Mouse (Mus musculus): ENCODE measurements at regions not wholly inside any gene's neighbourhood (a gene's known extent, or its start where the extent isn't known, plus 50 kb on each side); places are given as distances from the start of the nearest gene placed in this dataset.

- no peaks in the 10 kb centered on the region for H3K9me3 ChIP-seq (replicated peaks)
- no peak overlapping the region for H3K4me2 ChIP-seq
- H3K4me3 ChIP-seq: no peak overlapping the region
- no peak overlapping the region for H3K9ac ChIP-seq
- ATAC-seq: no peak
- no peaks in the 10 kb centered on the region for H3K4me1 ChIP-seq
- H3K27me3 ChIP-seq: no peaks in the 10 kb centered on the region
- no peak overlapping the region for H3K27ac ChIP-seq
- 84% methylated on average over 10 of the region's 10 CpGs for WGBS
- H3K36me3 ChIP-seq (ENCODE audit: poor library complexity, severe bottlenecking): no peaks in the 10 kb centered on the region
Observed at GRCm38 (mm10) chr8:15468540-15469476, 422.9 kb upstream of the BB014433 start.

DNA sequence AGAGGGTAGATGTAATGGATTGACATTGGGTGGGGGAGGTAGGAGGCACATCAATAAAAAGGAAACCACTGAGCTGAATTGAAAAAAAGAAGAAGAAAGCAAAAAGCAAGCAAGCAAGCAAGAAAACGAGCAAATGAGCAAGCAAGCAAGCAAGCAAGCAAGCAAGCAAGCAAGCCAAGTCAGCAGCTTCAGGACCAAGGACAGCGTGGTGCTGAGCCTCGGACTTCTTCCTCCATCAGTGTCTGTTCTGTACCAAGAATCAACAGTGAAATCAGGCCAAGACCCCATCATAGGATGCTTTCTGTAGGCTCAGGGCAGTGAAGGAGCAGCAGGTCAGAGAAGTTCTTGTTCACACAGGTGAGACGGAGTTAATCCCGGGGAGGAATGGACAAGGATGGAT lies 392.7 kb upstream of the BB014433 start:
- H3K27me3 ChIP-seq: no peaks in the 10 kb centered on the region
- no peak overlapping the region for H3K4me2 ChIP-seq
- no peak for ATAC-seq
- no peaks in the 10 kb centered on the region for H3K9me3 ChIP-seq (replicated peaks)
- H3K27ac ChIP-seq: no peak overlapping the region
- H3K4me3 ChIP-seq: no peak overlapping the region
- H3K4me1 ChIP-seq: no peaks in the 10 kb centered on the region
- 52% methylated on average over 5 of the region's 5 CpGs for WGBS
- no peak overlapping the region for H3K9ac ChIP-seq
- H3K36me3 ChIP-seq (ENCODE audit: poor library complexity, severe bottlenecking): no peaks in the 10 kb centered on the region

DNA sequence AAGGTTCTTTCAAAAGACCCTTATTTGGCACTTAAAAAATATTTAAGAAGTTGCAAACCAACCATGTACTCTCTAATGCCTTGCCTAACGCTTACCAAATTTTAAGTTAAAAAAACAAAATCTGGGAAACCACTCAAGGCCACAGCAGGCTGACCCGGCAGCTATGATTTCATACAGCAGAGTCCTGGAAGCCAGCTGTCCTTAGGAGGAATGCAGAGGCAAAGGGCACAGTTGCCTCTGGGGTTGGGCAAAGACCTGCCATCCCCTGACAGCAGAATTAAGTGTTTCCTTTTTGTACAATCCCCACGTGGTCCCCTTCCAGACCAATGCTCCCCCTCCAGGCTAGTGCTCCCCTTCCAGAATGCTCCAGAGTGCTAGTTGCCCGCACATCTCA lies 348.8 kb upstream of the BB014433 start:
- H3K27me3 ChIP-seq: no peaks in the 10 kb centered on the region
- H3K9me3 ChIP-seq (replicated peaks): no peaks in the 10 kb centered on the region
- no peak overlapping the region for H3K4me3 ChIP-seq
- no peak overlapping the region for H3K9ac ChIP-seq
- WGBS: 51% methylated on average over 4 of the region's 4 CpGs
- no peaks in the 10 kb centered on the region for H3K36me3 ChIP-seq (ENCODE audit: poor library complexity, severe bottlenecking)
- no peak for ATAC-seq
- H3K27ac ChIP-seq: peak overlapping the region; percentile 51; the same call in 1 of the 2 replicates
- peaks cover 4% of the 10 kb centered on the region; the same call in 1 of the 2 replicates for H3K4me1 ChIP-seq
- H3K4me2 ChIP-seq: no peak overlapping the region

DNA sequence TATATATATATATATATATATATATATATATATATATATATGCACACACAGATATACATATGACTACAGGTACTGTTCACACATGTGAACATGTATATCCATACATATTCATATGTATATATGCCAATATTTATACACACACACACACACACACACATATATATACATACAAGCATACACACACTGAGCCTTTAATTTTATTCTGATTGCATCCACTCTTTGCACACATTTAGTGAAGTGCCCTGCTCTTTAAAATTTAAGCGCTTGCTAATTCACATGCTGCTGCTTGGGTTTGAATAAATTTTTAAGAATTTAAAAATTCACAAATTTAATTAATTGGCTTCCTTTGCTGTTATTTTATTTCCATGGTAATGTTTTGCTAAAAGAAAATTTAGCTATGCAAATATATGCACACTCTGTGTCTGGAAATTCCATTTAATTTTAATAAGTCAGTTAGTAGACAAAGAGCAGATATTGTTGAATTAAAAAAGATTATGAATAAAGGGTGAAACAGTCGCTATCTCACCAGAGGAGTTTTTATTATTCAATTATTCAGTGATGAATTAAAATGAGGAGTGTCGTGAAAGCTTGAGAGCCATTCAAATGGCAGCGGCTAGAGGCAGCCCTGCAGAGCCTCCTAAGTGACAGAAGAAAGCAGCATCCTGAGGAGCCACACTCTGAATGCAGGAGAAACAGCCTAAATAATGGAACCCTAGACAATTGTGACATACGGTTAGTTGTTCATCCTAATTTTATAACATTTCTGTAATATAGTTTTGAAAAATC lies 348.3 kb upstream of the BB014433 start:
- H3K9ac ChIP-seq: no peak overlapping the region
- peak; percentile 81 for ATAC-seq
- H3K4me1 ChIP-seq: peaks cover 4% of the 10 kb centered on the region; the same call in 1 of the 2 replicates
- H3K36me3 ChIP-seq (ENCODE audit: poor library complexity, severe bottlenecking): no peaks in the 10 kb centered on the region
- no peaks in the 10 kb centered on the region for H3K9me3 ChIP-seq (replicated peaks)
- no peak overlapping the region for H3K4me3 ChIP-seq
- no peak overlapping the region for H3K4me2 ChIP-seq
- WGBS: 34% methylated on average over 5 of the region's 5 CpGs
- H3K27ac ChIP-seq: no peak overlapping the region
- no peaks in the 10 kb centered on the region for H3K27me3 ChIP-seq

GRCm38 (mm10) chr8:15392056-15392455 lies 346.2 kb upstream of the BB014433 start:
- no peak overlapping the region for H3K27ac ChIP-seq
- no peaks in the 10 kb centered on the region for H3K36me3 ChIP-seq (ENCODE audit: poor library complexity, severe bottlenecking)
- no peaks in the 10 kb centered on the region for H3K9me3 ChIP-seq (replicated peaks)
- WGBS: 32% methylated on average over 4 of the region's 4 CpGs
- no peak overlapping the region for H3K9ac ChIP-seq
- H3K4me3 ChIP-seq: no peak overlapping the region
- peak; percentile 34; the same call in 1 of the 2 replicates for ATAC-seq
- peaks cover 4% of the 10 kb centered on the region; the same call in 1 of the 2 replicates for H3K4me1 ChIP-seq
- no peak overlapping the region for H3K4me2 ChIP-seq
- H3K27me3 ChIP-seq: no peaks in the 10 kb centered on the region

DNA sequence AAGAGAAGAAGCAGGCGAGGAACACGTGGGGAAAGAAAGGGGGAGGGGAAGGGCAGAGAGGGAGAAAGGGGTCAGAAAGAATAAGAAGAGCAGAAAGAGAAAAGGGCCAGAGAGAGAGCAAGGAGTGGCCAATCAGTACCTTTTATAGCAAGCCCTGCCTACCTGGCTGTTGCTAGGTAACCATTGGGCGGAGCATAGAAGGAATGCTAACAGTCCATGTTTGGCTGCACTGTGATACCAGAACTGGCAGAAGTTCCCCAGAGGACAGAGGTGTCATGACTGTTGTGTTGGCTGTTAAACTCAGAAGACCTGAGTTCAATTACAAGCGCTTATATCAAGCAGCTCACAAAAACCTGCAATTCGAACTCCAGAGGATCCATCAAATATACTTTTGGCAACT lies 342.9 kb upstream of the BB014433 start:
- Histone ChIP-seq H3K9me3 (replicated peaks) (no peaks in the 10 kb centered on the region), H3K36me3 (ENCODE audit: poor library complexity, severe bottlenecking) (no peaks in the 10 kb centered on the region), H3K27me3 (no peaks in the 10 kb centered on the region), H3K9ac (no peak overlapping the region), H3K4me3 (no peak overlapping the region), H3K4me1 (no peaks in the 10 kb centered on the region), H3K4me2 (no peak overlapping the region), H3K27ac (no peak overlapping the region)
- ATAC-seq: no peak
- WGBS: 87% methylated on average over 5 of the region's 5 CpGs

GRCm38 (mm10) chr8:15367063-15367462 lies 321.2 kb upstream of the BB014433 start:
- H3K27ac ChIP-seq: no peak overlapping the region
- no peak for ATAC-seq
- no peaks in the 10 kb centered on the region for H3K4me1 ChIP-seq

GRCm38 (mm10) chr8:15364546-15364945 lies 318.7 kb upstream of the BB014433 start:
- no peak overlapping the region for H3K27ac ChIP-seq
- H3K36me3 ChIP-seq (ENCODE audit: poor library complexity, severe bottlenecking): no peaks in the 10 kb centered on the region
- no peak overlapping the region for H3K4me2 ChIP-seq
- no peaks in the 10 kb centered on the region for H3K9me3 ChIP-seq (replicated peaks)
- no peak overlapping the region for H3K9ac ChIP-seq
- no peak for ATAC-seq
- no peak overlapping the region for H3K4me3 ChIP-seq
- 94% methylated on average over 1 of the region's 1 CpGs for WGBS
- no peaks in the 10 kb centered on the region for H3K4me1 ChIP-seq
- H3K27me3 ChIP-seq: no peaks in the 10 kb centered on the region

More at GRCm38 (mm10) chr8:15367063-15367462, 321.2 kb upstream of the BB014433 start:
- H3K36me3 ChIP-seq (ENCODE audit: poor library complexity, severe bottlenecking): no peaks in the 10 kb centered on the region
- WGBS: 79% methylated on average over 2 of the region's 2 CpGs
- no peak overlapping the region for H3K4me3 ChIP-seq
- no peak overlapping the region for H3K4me2 ChIP-seq
- H3K9ac ChIP-seq: no peak overlapping the region
- H3K27me3 ChIP-seq: no peaks in the 10 kb centered on the region
- no peaks in the 10 kb centered on the region for H3K9me3 ChIP-seq (replicated peaks)

DNA sequence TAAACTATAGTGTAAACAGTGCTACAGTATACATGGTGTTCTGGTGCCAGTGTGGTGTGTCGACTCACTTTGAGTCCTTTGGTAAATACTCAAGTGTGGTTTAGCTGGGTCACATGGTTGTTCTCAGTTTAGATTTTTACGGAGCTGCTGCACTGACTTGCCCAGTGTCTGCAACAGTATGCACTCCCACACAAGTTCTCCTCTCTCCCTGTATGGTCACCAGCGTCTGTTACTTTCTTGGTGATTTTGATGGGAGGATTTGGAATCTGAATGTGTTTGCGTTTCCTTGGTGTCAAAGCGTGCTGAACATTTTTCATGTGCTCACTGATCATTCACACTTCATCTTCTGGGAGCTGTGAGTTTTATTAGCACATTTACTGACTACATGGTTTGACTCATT lies 298.3 kb upstream of the BB014433 start:
- Histone ChIP-seq H3K36me3 (ENCODE audit: poor library complexity, severe bottlenecking) (no peaks in the 10 kb centered on the region), H3K9me3 (replicated peaks) (no peaks in the 10 kb centered on the region), H3K9ac (no peak overlapping the region), H3K4me2 (no peak overlapping the region), H3K27me3 (no peaks in the 10 kb centered on the region), H3K27ac (no peak overlapping the region), H3K4me3 (no peak overlapping the region), H3K4me1 (no peaks in the 10 kb centered on the region)
- WGBS: 90% methylated on average over 5 of the region's 5 CpGs
- no peak for ATAC-seq

- H3K9ac ChIP-seq: no peak overlapping the region
- H3K27me3 ChIP-seq: no peaks in the 10 kb centered on the region
- WGBS: 78% methylated on average over 1 of the region's 1 CpGs
- H3K4me2 ChIP-seq: no peak overlapping the region
- no peak for ATAC-seq
- H3K9me3 ChIP-seq (replicated peaks): no peaks in the 10 kb centered on the region
- no peaks in the 10 kb centered on the region for H3K4me1 ChIP-seq
- no peaks in the 10 kb centered on the region for H3K36me3 ChIP-seq (ENCODE audit: poor library complexity, severe bottlenecking)
- no peak overlapping the region for H3K27ac ChIP-seq
- no peak overlapping the region for H3K4me3 ChIP-seq
Observed at GRCm38 (mm10) chr8:15343616-15344015, 297.7 kb upstream of the BB014433 start.

- H3K4me1 ChIP-seq: 0 out of 2 replicates have a peak, but pooled peaks cover 2% of the 10 kb centered on the region
- no peak overlapping the region for H3K4me3 ChIP-seq
- H3K9me3 ChIP-seq (replicated peaks): no peaks in the 10 kb centered on the region
- no peak overlapping the region for H3K9ac ChIP-seq
- no peak overlapping the region for H3K27ac ChIP-seq
- 80% methylated on average over 4 of the region's 4 CpGs for WGBS
- no peak for ATAC-seq
- H3K27me3 ChIP-seq: no peaks in the 10 kb centered on the region
- H3K36me3 ChIP-seq (ENCODE audit: poor library complexity, severe bottlenecking): no peaks in the 10 kb centered on the region
- no peak overlapping the region for H3K4me2 ChIP-seq
Observed at GRCm38 (mm10) chr8:15334532-15334931, 288.7 kb upstream of the BB014433 start.

- WGBS: 62% methylated on average over 5 of the region's 5 CpGs
- Histone ChIP-seq H3K4me1 (no peaks in the 10 kb centered on the region), H3K9me3 (replicated peaks) (no peaks in the 10 kb centered on the region), H3K36me3 (ENCODE audit: poor library complexity, severe bottlenecking) (no peaks in the 10 kb centered on the region), H3K27ac (no peak overlapping the region), H3K9ac (no peak overlapping the region), H3K27me3 (no peaks in the 10 kb centered on the region), H3K4me2 (no peak overlapping the region), H3K4me3 (no peak overlapping the region)
- ATAC-seq: no peak
Observed at GRCm38 (mm10) chr8:15327312-15327711, 281.4 kb upstream of the BB014433 start.
